Mouse (Mus musculus) hindbrain, embryonic 11.5 days (tissue): ENCODE results near the gene L1td1. TPM values are rescaled to one million over a fixed set of nuclear protein-coding genes. Genes with fewer than 3 reads are reported as not detected.

Source experiments
- ATAC-seq: fragments of 200-750 bp; cut with Nextera tagmentation; 2 replicates; pipeline ENCODE4 v1.8.0; 2017; ENCODE audit warnings: mild to moderate bottlenecking, moderate TSS enrichment, moderate library complexity; ENCODE audit not compliant: low FRiP score
- DNase-seq: peaks from one replicate; pipeline ENCODE4 v3.0.0-alpha.2; 2015; ENCODE audit warnings: low spot score
- H3K27ac ChIP-seq: fragments of 300-500 bp; sonication (generic); 2 replicates; pipeline ENCODE4 v1.5.1; 2014; ENCODE audit warnings: mild to moderate bottlenecking, low read depth, low read length
- H3K27me3 ChIP-seq: fragments of 300-500 bp; sonication (generic); 2 replicates; pipeline ENCODE4 v1.6.1; 2014; ENCODE audit warnings: mild to moderate bottlenecking, low read length, moderate library complexity, mixed read lengths; ENCODE audit not compliant: control insufficient read depth, insufficient read depth
- H3K36me3 ChIP-seq: fragments of 300-500 bp; sonication (generic); 2 replicates; pipeline ENCODE4 v1.6.1; 2014; ENCODE audit warnings: mild to moderate bottlenecking, low read length, moderate library complexity, mixed read lengths; ENCODE audit not compliant: control insufficient read depth, insufficient read depth
- H3K4me1 ChIP-seq: fragments of 300-500 bp; sonication (generic); replicated peaks from 2 replicates; pipeline ENCODE4 v1.6.1; 2014; ENCODE audit warnings: low read length, mixed read lengths; ENCODE audit not compliant: control insufficient read depth, insufficient read depth
- H3K4me2 ChIP-seq: fragments of 300-500 bp; sonication (generic); replicated peaks from 2 replicates; pipeline ENCODE4 v1.6.1; 2014; ENCODE audit warnings: mild to moderate bottlenecking, low read depth, low read length
- H3K4me3 ChIP-seq: fragments of 300-500 bp; sonication (generic); 2 replicates; pipeline ENCODE4 v1.5.1; 2014; ENCODE audit warnings: low read depth, low read length
- H3K9ac ChIP-seq: fragments of 300-500 bp; sonication (generic); 2 replicates; pipeline ENCODE4 v1.6.1; 2014; ENCODE audit warnings: low read depth, low read length
- H3K9me3 ChIP-seq: fragments of 300-500 bp; sonication (generic); 2 replicates; pipeline ENCODE4 v1.6.1; 2016; ENCODE audit warnings: low read length; ENCODE audit not compliant: control insufficient read depth
- WGBS: fragments of 180-500 bp; shearing (Covaris S2); extraction: QIAGEN DNeasy Blood & Tissue Kit; methylation state at CpG from one replicate; pipeline ENCODE4 v1.1.7; 2014; 5-methylcytosine and 5-hydroxymethylcytosine counted together
- polyA plus RNA-seq: library from polyadenylated mRNA; unstranded; fragments of >200 nt; fragmentation: Nextera tagmentation; extraction: Ambion mirVana; gene quantifications from 2 replicates; pipeline ENCODE4 v1.2.1, GENCODE M21; 2014

The L1td1 gene
- 0.68 TPM in 1 of 2 replicates, not detected in the other for polyA plus RNA-seq

- peaks cover 29% of the 10 kb centered on the region for H3K27me3 ChIP-seq
- H3K4me2 ChIP-seq = peak within 1 kb of the TSS; percentile 51
- no peaks in the 10 kb centered on the region for H3K9me3 ChIP-seq
- H3K27ac ChIP-seq = no peak within 1 kb of the TSS
- H3K36me3 ChIP-seq = no peaks in the 10 kb centered on the region
- 2% methylated on average over 29 of the region's 29 CpGs for WGBS
- peaks cover 6% of the 10 kb centered on the region; the same call in 1 of the 2 replicates for H3K4me1 ChIP-seq
- DNase-seq = peak; percentile 39
- peak within 1 kb of the TSS; percentile 18; the same call in 1 of the 2 replicates for H3K4me3 ChIP-seq
- peak; percentile 21; the same call in 1 of the 2 replicates for ATAC-seq
- 0 out of 2 replicates have a peak within 1 kb of the TSS, but pooled peaks have one; percentile 16 for H3K9ac ChIP-seq
Observed at GRCm38 (mm10) chr4:98726590-98727237, at the start of gene L1td1. TSS of gene L1td1 (plus strand) at chr4:98726734.

GRCm38 (mm10) chr4:98677506-98677905, 49.0 kb upstream of the L1td1 start:
- ATAC-seq (no peak), DNase-seq (no peak)
- Histone ChIP-seq H3K9me3 (no peaks in the 10 kb centered on the region), H3K4me1 (no peaks in the 10 kb centered on the region), H3K27ac (no peak overlapping the region), H3K4me2 (no peak overlapping the region), H3K4me3 (no peak overlapping the region), H3K9ac (no peak overlapping the region), H3K27me3 (no peaks in the 10 kb centered on the region), H3K36me3 (no peaks in the 10 kb centered on the region)
- 60% methylated on average over 9 of the region's 9 CpGs for WGBS

DNA sequence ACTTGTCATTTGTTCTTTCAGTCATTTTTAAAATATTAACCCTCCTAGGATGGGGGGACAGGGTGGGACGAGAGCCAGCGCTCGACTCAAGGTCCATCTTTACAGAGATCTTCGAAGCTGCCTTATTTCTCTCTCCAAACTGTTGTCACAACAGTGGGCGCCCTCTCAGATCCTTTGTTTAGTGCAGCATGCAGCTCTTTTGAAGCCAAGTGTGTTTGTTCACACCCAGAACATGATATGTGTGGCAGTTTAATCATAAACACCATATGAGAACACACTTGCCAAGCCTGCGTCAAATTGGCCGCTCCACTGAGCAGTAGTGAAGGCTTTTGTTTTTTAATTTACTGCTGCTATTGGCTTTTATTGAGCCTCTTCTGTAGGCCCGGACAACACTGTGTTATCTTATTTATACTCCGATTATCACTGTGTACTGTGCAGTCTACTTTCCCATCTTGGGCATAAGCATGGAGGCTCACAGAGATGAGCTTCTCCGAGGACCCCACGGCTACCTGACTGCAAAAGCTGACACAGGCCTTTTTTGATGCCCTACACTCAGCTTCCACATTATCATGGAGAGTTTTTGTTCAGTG, 39.8 kb upstream of the L1td1 start:
- 89% methylated on average over 11 of the region's 11 CpGs for WGBS
- no peak for DNase-seq
- H3K4me1 ChIP-seq = no peaks in the 10 kb centered on the region
- H3K27ac ChIP-seq = no peak overlapping the region
- H3K4me2 ChIP-seq = no peak overlapping the region
- no peaks in the 10 kb centered on the region for H3K36me3 ChIP-seq
- H3K9ac ChIP-seq = no peak overlapping the region
- no peak overlapping the region for H3K4me3 ChIP-seq
- no peak for ATAC-seq
- H3K27me3 ChIP-seq = no peaks in the 10 kb centered on the region; the same call in 1 of the 2 replicates
- H3K9me3 ChIP-seq = no peaks in the 10 kb centered on the region

DNA sequence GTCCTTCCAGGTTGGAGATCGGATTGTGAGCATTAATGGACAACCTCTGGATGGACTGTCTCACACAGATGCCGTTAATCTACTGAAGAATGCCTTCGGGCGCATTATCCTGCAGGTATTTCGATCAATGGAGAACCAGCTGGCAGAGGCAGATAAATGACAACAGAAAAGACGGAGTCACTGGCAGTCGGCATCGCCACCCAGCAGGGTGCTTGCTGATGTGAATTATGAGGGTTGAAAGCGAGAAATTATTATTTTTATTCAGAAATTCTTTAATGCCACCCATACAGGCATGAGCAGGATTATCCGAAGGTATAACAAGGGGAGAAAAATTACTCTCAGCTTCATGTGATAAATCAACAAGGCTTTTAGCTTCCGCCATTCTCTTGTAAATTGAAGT, 38.4 kb upstream of the L1td1 start:
- Histone ChIP-seq H3K9ac (no peak overlapping the region), H3K9me3 (no peaks in the 10 kb centered on the region), H3K27ac (0 out of 2 replicates have a peak overlapping the region, but pooled peaks have one; percentile 37), H3K4me2 (no peak overlapping the region), H3K4me3 (no peak overlapping the region), H3K27me3 (no peaks in the 10 kb centered on the region; the same call in 1 of the 2 replicates), H3K4me1 (no peaks in the 10 kb centered on the region), H3K36me3 (no peaks in the 10 kb centered on the region)
- 63% methylated on average over 11 of the region's 11 CpGs for WGBS
- ATAC-seq = no peak
- no peak for DNase-seq

DNA sequence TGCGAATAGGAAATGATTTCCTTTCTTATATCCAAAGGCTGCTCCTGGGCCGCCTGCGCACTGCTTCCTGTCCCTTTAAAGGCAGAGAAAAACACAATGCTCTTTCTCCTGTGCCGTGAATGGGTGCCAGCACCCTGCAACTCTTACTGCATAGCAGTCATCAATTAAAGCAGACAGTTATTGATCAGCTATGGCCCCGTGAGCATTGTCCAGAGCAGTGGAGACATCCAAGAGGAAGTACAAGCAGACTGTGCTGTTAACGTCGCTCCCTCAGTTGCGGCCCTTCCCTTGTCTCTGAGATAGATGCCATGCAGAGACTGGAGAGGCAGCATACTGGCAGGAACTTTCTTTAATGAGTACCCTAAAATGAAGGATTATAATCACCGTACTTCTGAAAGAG, 38.0 kb upstream of the L1td1 start:
- Histone ChIP-seq H3K9me3 (no peaks in the 10 kb centered on the region), H3K4me2 (no peak overlapping the region), H3K27ac (0 out of 2 replicates have a peak overlapping the region, but pooled peaks have one; percentile 37), H3K4me3 (no peak overlapping the region), H3K36me3 (no peaks in the 10 kb centered on the region), H3K9ac (no peak overlapping the region), H3K4me1 (no peaks in the 10 kb centered on the region), H3K27me3 (no peaks in the 10 kb centered on the region; the same call in 1 of the 2 replicates)
- peak; percentile 49; the same call in 1 of the 2 replicates for ATAC-seq
- peak; percentile 13 for DNase-seq
- 58% methylated on average over 9 of the region's 9 CpGs for WGBS

DNA sequence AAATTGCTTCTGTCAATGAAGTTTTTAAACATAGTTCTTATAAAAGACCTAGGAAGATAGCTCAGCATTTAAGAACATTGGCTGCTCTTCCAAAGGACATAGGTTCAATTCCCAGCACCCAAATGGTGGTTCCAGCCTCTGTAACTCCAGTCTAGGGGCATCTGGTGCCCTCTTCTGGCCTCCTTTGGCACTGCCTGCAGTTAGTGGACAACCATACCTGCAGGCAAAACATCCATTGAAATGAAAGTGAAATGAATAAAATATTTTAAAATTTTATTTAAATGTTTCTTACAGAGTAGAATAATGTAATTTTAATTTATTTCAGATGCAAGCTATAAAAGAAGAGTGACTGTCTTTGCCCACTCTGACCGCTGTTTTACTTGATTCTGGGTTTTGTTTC, 36.5 kb upstream of the L1td1 start:
- H3K9ac ChIP-seq = no peak overlapping the region
- no peak overlapping the region for H3K4me2 ChIP-seq
- H3K9me3 ChIP-seq = no peaks in the 10 kb centered on the region
- no peaks in the 10 kb centered on the region; the same call in 1 of the 2 replicates for H3K27me3 ChIP-seq
- H3K4me3 ChIP-seq = no peak overlapping the region
- no peaks in the 10 kb centered on the region for H3K4me1 ChIP-seq
- no peaks in the 10 kb centered on the region for H3K36me3 ChIP-seq
- ATAC-seq = no peak
- no peak for DNase-seq
- H3K27ac ChIP-seq = no peak overlapping the region
- 86% methylated on average over 1 of the region's 1 CpGs for WGBS

DNA sequence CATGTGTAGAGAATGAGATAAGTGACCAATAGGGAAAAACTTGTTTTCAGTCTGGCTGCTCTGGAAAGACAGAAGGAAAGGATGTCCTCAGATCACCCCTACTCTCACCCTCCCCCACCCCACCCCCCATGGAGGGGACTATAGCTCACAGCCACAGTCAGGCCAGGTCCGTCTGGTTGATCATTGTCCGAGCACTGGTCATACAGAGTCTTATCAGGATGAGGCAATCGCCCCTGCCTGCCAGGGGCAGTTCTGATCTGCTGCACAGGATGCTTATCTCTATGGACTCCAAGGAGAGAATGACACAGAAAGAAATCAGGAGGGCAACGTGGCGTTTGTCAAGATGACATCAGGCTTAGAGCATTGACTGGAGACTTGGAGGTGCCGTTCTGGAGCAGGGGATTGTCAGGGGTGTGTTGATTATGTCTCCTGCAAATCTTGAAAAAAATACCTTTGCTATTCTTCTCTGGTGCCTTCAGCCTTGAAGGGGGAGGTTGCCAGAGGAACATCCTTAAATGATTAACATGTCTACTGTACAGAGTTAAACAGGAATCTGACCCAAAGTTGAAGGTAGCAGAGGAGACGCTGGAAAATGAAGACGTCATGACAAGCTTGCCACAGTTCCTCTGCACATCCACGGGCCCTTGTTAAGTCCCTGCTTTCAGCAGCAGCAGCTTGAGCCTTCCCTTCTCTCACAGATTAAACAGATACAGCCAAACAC, 32.9 kb upstream of the L1td1 start:
- DNase-seq (no peak), ATAC-seq (no peak)
- Histone ChIP-seq H3K4me2 (no peak overlapping the region), H3K4me1 (no peaks in the 10 kb centered on the region), H3K9me3 (no peaks in the 10 kb centered on the region), H3K36me3 (no peaks in the 10 kb centered on the region), H3K27ac (no peak overlapping the region), H3K27me3 (no peaks in the 10 kb centered on the region), H3K9ac (no peak overlapping the region), H3K4me3 (no peak overlapping the region)
- 70% methylated on average over 9 of the region's 9 CpGs for WGBS

- no peak overlapping the region for H3K9ac ChIP-seq
- H3K9me3 ChIP-seq = no peaks in the 10 kb centered on the region
- 84% methylated on average over 4 of the region's 4 CpGs for WGBS
- no peaks in the 10 kb centered on the region for H3K36me3 ChIP-seq
- no peak for ATAC-seq
- no peaks in the 10 kb centered on the region for H3K4me1 ChIP-seq
- DNase-seq = no peak
- H3K27ac ChIP-seq = no peak overlapping the region
- H3K27me3 ChIP-seq = no peaks in the 10 kb centered on the region
- H3K4me3 ChIP-seq = no peak overlapping the region
- H3K4me2 ChIP-seq = no peak overlapping the region
Observed at GRCm38 (mm10) chr4:98697932-98698331, 28.6 kb upstream of the L1td1 start.
